Mouse (Mus musculus): ENCODE data around the gene Babam2. TPM values are rescaled to one million over a fixed set of nuclear protein-coding genes. Genes with fewer than 3 reads are reported as not detected.

The Babam2 gene
- total RNA-seq, 1 experiment = 33.9 TPM

- DNase-seq (ENCODE audit: low read depth, low spot score) = no peak
- no peak overlapping the region for H3K4me3 ChIP-seq (ENCODE audit: insufficient read depth in 1 of 2, low read depth in 1 of 2, low read length in 2 of 2, poor library complexity in 1 of 2, severe bottlenecking in 1 of 2)
- in situ Hi-C loops (cut with MboI; ENCODE audit: low sequenced_read_pairs in 2 of 2, unreplicated experiment in 2 of 2) = no loop called here
- H3K36me3 ChIP-seq (ENCODE audit: control insufficient read depth, insufficient read depth, low read length, poor library complexity, severe bottlenecking) = no peaks in the 10 kb centered on the region
- no peak overlapping the region for H3K27ac ChIP-seq (ENCODE audit: insufficient read depth, low read depth, low read length, poor library complexity, severe bottlenecking)
- no peaks in the 10 kb centered on the region for H3K9me3 ChIP-seq (ENCODE audit: control insufficient read depth, insufficient read depth, low read depth, low read length)
- H3K9ac ChIP-seq (ENCODE audit: insufficient read depth, low read depth, low read length, poor library complexity, severe bottlenecking) = no peak overlapping the region
- H3K4me1 ChIP-seq (ENCODE audit: control insufficient read depth in 2 of 2, insufficient read depth in 2 of 2, low read length in 2 of 2, poor library complexity in 1 of 2) = no peaks in the 10 kb centered on the region
- TF ChIP-seq HCFC1 (IDR thresholded peaks at IDR 0.05; ENCODE audit: borderline replicate concordance, insufficient read depth, low read length) (no peak), ZNF384 (IDR thresholded peaks at IDR 0.05; ENCODE audit: low read depth, low read length) (no peak), CHD2 (IDR thresholded peaks at IDR 0.05; ENCODE audit: low read depth, low read length) (no peak), MAFK (IDR thresholded peaks at IDR 0.05; ENCODE audit: insufficient read depth, low read depth, low read length) (no peak), ZC3H11A (IDR thresholded peaks at IDR 0.05; ENCODE audit: borderline replicate concordance, low read depth, low read length) (no peak)
Measured at GRCm38 (mm10) chr5:31974614-31975168, 277.2 kb downstream of the Babam2 start.

- no peak overlapping the region for H3K27ac ChIP-seq (ENCODE audit: insufficient read depth, low read depth, low read length, poor library complexity, severe bottlenecking)
- H3K4me3 ChIP-seq (ENCODE audit: insufficient read depth in 1 of 2, low read depth in 1 of 2, low read length in 2 of 2, poor library complexity in 1 of 2, severe bottlenecking in 1 of 2) = no peak overlapping the region
- H3K9me3 ChIP-seq (ENCODE audit: control insufficient read depth, insufficient read depth, low read depth, low read length) = no peaks in the 10 kb centered on the region
- H3K4me1 ChIP-seq (ENCODE audit: control insufficient read depth in 2 of 2, insufficient read depth in 2 of 2, low read length in 2 of 2, poor library complexity in 1 of 2) = no peaks in the 10 kb centered on the region
- H3K9ac ChIP-seq (ENCODE audit: insufficient read depth, low read depth, low read length, poor library complexity, severe bottlenecking) = no peak overlapping the region
- TF ChIP-seq HCFC1 (IDR thresholded peaks at IDR 0.05; ENCODE audit: borderline replicate concordance, insufficient read depth, low read length) = no peak
- TF ChIP-seq CHD2 (IDR thresholded peaks at IDR 0.05; ENCODE audit: low read depth, low read length) = no peak
- TF ChIP-seq ZC3H11A (IDR thresholded peaks at IDR 0.05; ENCODE audit: borderline replicate concordance, low read depth, low read length) = no peak
- no peak for TF ChIP-seq ZNF384 (IDR thresholded peaks at IDR 0.05; ENCODE audit: low read depth, low read length)
- no peak for DNase-seq (ENCODE audit: low read depth, low spot score)
- H3K36me3 ChIP-seq (ENCODE audit: control insufficient read depth, insufficient read depth, low read length, poor library complexity, severe bottlenecking) = no peaks in the 10 kb centered on the region
- in situ Hi-C loops (cut with MboI; ENCODE audit: low sequenced_read_pairs in 2 of 2, unreplicated experiment in 2 of 2) = no loop called here
Measured at GRCm38 (mm10) chr5:31982061-31982460, 284.6 kb downstream of the Babam2 start.

- no peak for DNase-seq (ENCODE audit: low read depth, low spot score)
- Histone ChIP-seq H3K36me3 (ENCODE audit: control insufficient read depth, insufficient read depth, low read length, poor library complexity, severe bottlenecking) (no peaks in the 10 kb centered on the region), H3K4me3 (ENCODE audit: insufficient read depth in 1 of 2, low read depth in 1 of 2, low read length in 2 of 2, poor library complexity in 1 of 2, severe bottlenecking in 1 of 2) (no peak overlapping the region), H3K27ac (ENCODE audit: insufficient read depth, low read depth, low read length, poor library complexity, severe bottlenecking) (no peak overlapping the region), H3K9me3 (ENCODE audit: control insufficient read depth, insufficient read depth, low read depth, low read length) (no peaks in the 10 kb centered on the region), H3K4me1 (ENCODE audit: control insufficient read depth in 2 of 2, insufficient read depth in 2 of 2, low read length in 2 of 2, poor library complexity in 1 of 2) (no peaks in the 10 kb centered on the region), H3K9ac (ENCODE audit: insufficient read depth, low read depth, low read length, poor library complexity, severe bottlenecking) (no peak overlapping the region)
- no peak for TF ChIP-seq HCFC1 (IDR thresholded peaks at IDR 0.05; ENCODE audit: borderline replicate concordance, insufficient read depth, low read length)
- no peak for TF ChIP-seq ZC3H11A (IDR thresholded peaks at IDR 0.05; ENCODE audit: borderline replicate concordance, low read depth, low read length)
- no peak for TF ChIP-seq CHD2 (IDR thresholded peaks at IDR 0.05; ENCODE audit: low read depth, low read length)
- TF ChIP-seq ZNF384 (IDR thresholded peaks at IDR 0.05; ENCODE audit: low read depth, low read length) = no peak
- no peak for TF ChIP-seq MAFK (IDR thresholded peaks at IDR 0.05; ENCODE audit: insufficient read depth, low read depth, low read length)
- in situ Hi-C loops (cut with MboI; ENCODE audit: low sequenced_read_pairs in 2 of 2, unreplicated experiment in 2 of 2) = no loop called here
Measured at GRCm38 (mm10) chr5:31983161-31983560, 285.7 kb downstream of the Babam2 start.

GRCm38 (mm10) chr5:31983817-31984368 lies 286.4 kb downstream of the Babam2 start:
- DNase-seq (ENCODE audit: low read depth, low spot score) = no peak
- Histone ChIP-seq H3K4me1 (ENCODE audit: control insufficient read depth in 2 of 2, insufficient read depth in 2 of 2, low read length in 2 of 2, poor library complexity in 1 of 2) (no peaks in the 10 kb centered on the region), H3K4me3 (ENCODE audit: insufficient read depth in 1 of 2, low read depth in 1 of 2, low read length in 2 of 2, poor library complexity in 1 of 2, severe bottlenecking in 1 of 2) (no peak overlapping the region), H3K9me3 (ENCODE audit: control insufficient read depth, insufficient read depth, low read depth, low read length) (no peaks in the 10 kb centered on the region), H3K27ac (ENCODE audit: insufficient read depth, low read depth, low read length, poor library complexity, severe bottlenecking) (no peak overlapping the region), H3K9ac (ENCODE audit: insufficient read depth, low read depth, low read length, poor library complexity, severe bottlenecking) (no peak overlapping the region), H3K36me3 (ENCODE audit: control insufficient read depth, insufficient read depth, low read length, poor library complexity, severe bottlenecking) (no peaks in the 10 kb centered on the region)
- in situ Hi-C loops (cut with MboI; ENCODE audit: low sequenced_read_pairs in 2 of 2, unreplicated experiment in 2 of 2) = no loop called here
- no peak for TF ChIP-seq ZC3H11A (IDR thresholded peaks at IDR 0.05; ENCODE audit: borderline replicate concordance, low read depth, low read length)
- TF ChIP-seq CHD2 (IDR thresholded peaks at IDR 0.05; ENCODE audit: low read depth, low read length) = no peak
- no peak for TF ChIP-seq HCFC1 (IDR thresholded peaks at IDR 0.05; ENCODE audit: borderline replicate concordance, insufficient read depth, low read length)
- peak; percentile 94 for TF ChIP-seq MAFK (IDR thresholded peaks at IDR 0.05; ENCODE audit: insufficient read depth, low read depth, low read length)

Measured in ES-E14 (cell line).